Mouse (Mus musculus) testis, postnatal 10 days (tissue): ENCODE data around the gene Fam120a.

Source experiments
- DNase-seq: peaks from one replicate; pipeline ENCODE4 v3.0.0; 2021; ENCODE audit warnings: low spot score

Gene Fam120a

DNA sequence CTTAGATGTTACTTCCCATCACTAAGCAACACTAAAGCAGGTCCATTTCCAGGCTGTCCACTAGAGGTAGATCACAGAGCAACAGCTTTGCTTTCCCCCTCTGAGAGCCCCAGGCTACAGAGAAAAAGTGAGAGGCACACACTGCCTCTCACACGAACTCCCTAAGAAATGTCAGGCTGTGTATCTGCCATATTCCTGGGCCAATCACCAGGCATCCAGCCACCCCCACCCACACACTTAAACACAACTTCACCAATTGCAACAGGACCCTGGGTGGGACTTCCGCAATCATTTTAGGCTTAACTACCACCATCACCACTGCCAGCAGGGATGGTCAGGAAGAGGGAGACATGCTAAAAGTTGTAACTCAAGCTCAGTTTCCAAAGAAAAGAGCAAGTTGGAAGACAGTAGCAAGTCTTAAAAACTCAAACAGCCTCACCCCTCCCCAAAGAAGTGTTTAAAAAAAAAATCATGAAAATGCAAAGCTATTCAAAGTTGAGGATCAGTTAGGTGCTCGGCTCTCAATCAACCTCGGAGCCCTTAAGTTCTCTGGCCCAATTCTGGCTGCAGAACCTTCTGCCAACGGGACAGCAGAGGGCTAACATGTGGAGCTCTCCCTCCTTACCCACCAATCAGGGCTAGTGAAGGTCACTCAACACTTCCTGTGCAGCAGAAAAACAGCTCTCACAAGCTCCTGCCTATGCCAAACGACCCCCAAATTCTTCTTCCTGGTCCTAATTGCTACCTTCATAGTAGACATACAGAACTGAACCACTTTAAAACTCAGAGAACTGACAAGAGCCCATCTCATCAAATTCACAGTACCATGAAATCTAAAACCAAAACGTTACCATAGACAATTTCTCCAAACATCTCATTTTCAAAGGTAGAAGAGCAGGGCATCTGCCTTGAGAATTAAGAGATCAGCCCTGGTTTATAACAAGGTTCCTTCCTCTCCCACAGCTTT is 2.0 kb downstream of the Fam120a start:
- peak; percentile 71 for DNase-seq

DNA sequence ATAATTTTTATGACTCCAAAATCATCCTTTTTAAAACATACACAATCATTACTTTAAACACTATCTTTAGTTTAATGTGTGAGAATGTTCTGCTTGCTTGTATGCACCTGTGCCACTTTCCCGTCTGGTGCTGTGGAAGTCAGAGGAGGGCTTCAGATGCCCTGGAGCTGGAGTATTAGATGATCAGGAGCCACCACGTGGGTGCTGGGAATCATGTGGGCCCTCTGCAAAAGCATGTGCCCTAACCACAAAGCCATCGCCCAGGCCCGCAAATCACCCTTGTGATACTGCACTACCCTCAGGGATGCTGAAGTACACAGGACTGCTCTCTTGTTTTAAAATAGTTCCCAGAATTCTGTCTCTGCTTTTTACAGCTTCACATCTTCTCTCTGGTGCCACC is 3.0 kb downstream of the Fam120a start:
- no peak for DNase-seq

DNA sequence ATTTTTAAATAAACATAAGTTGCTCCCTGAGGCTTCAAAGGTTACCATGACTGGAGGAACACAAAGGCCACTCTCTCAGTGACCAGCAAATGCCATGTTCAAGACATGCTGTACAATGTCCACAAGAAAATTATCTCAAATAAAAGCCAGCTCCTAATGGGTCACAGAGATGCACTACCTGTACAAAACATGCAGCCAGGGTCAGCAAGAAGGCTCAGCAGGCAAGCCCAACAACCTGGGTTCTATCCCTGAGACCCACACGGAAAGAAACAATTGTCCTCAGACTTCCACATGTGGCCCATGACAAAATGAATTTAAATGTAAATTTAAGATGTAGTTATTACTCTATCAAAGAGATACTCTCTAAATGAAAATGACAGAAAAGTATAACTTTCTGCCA is 4.7 kb downstream of the Fam120a start:
- no peak for DNase-seq

DNA sequence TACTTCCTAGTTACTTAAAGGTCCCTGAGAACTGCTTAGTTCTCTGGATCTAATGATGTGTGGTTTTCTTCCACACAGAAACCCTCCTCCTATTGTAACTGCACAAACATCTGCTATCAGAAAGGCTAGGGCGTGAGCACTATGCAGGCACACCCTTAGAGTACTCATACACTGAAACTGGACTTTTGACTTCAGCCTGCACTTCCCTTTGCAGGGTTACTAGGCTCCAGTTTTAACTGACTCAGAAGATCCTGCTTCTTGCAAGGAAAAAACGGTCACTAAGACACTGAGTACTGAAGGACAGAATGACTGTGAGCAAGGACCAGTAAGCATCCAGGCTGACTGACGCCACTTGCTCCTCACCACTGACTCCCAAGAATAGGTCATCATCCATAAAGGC is 5.3 kb downstream of the Fam120a start:
- no peak for DNase-seq

DNA sequence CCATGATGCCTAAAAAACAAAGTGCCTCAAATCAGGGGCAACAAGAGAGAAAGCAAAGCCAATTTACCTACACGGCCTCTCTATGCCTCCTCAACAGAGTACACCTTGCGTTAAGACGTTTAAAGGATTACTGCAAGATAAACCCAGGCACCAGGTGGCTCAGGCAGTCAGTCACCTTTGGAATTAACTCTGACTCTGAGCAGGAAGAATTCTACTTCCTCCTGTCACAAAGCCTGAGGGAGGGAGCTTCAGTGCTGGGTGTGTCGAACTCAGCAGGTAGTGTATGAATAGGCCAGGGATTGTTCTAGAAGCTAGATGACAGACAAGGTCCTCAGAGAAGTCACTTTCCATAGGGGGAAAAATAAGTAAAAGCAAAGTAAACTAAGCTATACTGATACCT is 9.2 kb downstream of the Fam120a start:
- DNase-seq: no peak

DNA sequence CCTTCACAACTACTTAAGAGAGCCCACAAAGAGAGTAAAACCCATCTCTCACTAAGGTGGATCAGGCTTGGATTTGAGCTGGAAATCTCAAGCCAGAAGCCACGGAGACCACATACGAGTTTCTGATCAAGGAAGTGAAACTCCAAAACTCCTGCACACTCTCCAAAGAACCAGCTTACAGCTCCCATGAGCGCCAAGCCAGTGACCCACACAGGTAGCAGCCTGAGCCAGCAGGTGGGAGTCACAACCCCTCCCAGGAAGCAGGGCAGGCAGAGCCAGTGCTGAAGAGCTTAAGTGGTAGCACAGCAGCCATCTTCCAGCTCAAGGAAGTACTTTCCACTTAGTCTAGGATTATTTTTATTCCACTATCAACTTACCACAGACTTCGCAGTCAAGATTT is 13.0 kb downstream of the Fam120a start:
- no peak for DNase-seq

DNA sequence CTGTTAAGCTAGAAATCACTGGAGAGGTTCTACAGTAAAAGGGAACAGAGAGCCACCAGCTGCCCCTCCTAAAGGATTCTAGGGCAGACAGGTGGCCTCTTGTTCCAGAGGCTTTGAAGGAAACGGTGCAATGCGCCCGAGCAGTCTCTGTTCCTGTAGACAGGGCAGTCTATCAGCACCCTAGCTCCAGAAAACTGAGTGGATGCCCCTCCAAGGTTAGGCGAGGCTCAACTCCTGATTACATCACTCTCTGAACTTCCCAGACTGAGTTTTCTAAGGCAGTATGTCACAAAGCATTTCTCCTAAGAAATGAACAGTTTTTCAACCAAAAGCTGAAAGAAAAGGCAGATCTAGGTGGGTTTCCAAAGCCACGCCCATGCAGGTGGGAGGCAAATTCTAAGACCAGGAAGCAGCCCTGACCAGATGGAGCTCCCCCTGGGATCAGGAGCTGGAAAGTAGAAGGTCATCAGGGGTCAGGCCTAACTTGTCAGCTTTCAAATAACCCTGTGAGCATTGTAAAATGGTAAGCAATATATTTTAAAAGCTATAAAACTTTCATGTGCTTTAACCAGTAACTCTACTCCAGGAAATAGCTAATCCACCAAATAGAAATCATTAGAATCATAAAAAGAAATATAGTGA is 17.1 kb downstream of the Fam120a start:
- no peak for DNase-seq

DNA sequence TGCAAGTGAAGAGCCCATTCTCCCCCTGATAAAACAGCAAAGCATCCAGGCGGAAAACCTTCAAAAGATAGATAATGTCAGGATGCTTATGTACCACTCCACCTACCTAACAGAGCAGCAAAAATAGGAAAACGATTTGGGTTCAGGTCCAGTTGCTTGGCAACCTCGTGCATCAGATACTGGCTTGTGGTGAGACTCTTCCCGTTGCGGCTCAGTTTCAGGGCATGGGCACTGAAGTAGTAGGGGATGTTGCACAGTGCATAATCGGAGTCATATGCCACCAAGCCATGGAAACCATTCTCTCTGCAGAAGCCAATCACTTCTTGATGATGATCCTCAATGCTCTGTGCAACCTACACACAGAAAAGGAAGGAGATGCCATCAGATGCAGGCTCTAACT is 18.9 kb downstream of the Fam120a start:
- DNase-seq: no peak

DNA sequence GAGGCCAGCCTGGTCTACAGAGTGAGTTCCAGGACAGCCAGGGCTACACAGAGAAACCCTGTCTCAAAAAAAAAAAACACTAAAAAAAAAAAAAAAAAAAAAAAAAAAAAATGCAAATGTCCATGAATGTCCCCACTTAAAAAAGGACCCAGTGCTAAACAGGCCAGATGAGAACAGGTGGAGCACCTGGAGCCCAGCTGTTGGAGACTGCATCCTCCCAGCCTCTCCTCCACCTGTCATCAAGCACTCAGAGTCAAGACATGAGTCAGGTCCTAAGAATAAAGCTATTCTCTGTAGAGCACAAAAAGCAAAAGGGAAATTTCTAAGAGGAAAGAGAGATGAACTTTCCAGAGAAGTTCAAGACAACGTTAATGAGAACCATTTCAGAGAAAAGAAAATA is 23.2 kb downstream of the Fam120a start:
- DNase-seq: no peak

DNA sequence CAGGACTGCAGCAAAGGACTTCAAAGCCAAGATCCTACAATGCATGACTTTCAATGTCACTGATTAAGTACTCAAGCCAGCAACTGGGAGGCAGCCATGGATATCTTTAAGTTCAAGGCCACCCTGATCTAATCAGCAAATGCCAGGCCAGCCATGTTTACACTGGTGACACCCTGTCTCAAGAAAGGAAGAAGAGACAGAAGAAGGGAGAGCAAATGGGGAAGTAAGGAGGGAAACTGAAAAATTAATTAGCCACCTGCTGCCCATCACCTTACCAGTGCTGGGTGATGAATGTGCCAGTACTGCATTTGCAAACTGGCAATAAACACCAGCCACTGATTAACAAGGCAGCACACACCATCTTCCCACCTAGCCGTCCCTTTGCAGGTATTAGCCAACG is 25.3 kb downstream of the Fam120a start:
- no peak for DNase-seq

DNA sequence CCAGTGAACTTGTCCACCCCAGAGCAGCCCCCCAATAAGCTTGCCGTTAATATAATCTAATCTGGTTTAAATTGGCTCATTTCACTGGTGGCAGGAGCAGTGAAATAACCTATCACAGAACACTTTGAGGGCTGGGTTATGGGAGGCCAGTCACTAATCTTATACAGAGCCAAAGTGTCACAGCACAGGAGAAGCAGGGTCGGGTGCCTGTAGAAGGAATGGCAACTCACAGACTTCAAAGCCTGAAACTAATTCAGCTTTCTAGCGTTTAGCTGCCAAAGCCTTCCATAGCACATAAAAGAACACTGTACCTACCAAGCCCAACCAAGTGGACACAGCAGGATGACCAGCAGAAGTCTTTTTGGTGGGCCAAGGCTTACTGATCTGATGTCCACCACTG is 26.0 kb downstream of the Fam120a start:
- no peak for DNase-seq

DNA sequence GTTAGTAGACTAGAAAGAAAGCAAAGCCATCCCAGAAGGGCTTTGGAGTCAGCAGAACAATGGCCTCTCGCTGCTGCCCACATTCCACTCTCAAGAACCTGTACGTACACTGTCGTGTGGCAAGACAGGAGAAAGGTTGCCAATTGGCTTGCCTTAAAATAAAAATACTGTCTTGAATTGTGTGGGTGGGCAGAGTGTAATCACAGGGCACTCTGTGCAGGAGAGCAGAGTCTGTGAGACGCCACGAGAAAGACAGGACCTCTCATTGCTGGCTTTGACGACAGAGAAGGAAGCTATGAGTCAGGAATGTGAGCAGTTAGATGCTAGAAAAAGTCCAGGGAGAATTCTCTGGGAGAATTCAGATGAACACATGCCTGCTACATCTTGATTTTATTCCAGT is 33.2 kb downstream of the Fam120a start:
- no peak for DNase-seq

DNA sequence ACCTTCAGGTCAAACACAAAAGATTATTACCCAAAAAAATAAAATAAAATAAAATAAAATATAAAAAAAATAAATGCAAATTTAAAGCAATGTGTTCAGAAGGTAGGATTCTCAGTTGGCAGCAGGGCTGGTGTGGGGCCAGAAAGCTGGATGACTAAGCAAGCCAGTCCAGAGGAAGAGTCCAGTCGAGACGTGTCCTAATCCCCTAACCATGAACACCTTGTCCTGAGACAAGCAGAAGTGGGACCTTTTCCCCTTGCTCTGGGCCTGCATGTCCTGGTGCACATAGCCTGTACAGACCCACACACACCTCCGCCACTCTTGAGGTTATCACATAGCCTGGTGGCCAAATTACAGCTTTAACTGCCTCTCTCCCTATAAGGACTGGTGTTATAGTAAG is 35.1 kb downstream of the Fam120a start:
- DNase-seq: no peak

DNA sequence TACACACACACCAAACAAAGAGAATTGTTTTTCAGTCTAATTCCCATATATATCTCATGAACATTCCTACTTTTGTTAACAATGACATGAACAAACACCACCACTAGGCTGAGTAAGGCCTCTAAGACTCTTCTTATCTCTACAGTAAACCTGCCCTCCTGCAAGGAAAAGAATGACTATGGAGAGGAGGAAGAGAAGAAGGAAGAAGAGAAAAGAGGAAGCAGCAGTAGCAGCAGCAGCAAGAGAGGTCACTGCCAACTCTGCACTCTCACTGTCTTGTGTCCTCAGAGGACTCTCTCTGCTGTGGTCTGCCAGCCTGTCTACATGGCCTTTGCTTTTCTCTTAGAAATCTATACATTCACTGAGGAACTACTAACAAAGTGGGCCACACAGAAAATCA is 36.1 kb downstream of the Fam120a start:
- no peak for DNase-seq

DNA sequence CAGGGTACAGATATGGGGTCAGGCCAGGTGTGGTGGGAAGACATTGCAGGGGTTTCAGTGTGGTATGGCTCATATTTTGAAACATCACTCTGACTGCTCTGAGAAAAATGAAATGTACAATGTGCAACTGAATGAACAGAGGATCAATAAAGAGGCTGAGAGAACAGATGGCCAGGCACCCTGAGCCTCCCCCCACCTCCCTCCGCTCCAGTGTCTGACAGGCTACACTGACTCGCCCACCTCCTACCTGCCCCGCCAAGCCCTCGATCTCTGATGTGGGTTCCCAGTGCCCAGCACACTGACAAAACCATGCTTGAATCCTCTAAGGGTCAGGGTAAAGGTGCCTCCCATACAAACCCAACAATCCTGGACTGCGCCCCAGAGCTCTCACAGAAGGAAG is 36.6 kb downstream of the Fam120a start:
- no peak for DNase-seq

DNA sequence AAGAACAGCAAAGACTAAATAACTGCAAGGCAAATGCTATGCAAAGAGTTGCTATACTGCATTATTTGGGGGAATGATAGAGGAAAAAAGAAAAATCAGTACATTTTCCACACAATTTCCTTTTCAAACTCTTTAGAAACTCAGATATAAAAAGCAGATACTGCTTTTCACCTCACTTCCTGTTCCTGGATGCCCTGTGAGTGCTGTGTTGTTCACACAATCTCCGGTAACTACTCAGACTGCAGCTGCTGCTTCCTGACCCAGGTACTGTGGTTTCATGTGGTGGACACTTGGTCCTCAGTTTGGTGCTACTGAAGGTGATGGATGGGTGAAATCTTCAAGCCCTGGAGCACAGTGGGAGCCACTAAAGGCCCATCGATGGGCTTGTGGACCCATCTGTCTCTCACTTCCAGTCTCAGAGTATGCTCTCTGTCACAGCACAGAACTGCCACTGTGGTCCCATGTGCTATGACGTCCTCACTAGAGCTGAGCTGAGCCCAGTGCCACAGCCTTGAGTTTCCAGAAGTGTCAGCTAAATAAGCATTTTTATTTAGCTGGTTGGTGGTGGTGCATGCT is 38.2 kb downstream of the Fam120a start:
- no peak for DNase-seq

DNA sequence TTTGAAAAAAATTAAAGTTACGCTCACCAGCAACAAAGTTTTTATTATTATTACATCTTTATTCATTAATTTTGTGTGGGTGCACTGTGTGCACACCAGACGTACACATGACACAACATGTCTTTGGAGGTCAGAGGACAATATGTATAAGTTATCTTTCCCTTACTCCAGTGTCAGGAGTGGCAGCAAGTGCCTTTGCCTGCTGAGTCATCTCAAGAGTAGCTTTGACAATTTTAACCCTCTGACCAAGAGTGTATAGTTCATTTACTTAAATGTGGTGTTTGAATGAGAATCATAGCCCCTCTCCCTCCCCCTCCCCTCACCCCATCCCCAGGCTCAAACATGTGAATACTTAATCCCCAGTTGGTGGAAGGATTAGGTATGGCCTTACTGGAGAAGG is 40.2 kb downstream of the Fam120a start:
- DNase-seq: no peak

DNA sequence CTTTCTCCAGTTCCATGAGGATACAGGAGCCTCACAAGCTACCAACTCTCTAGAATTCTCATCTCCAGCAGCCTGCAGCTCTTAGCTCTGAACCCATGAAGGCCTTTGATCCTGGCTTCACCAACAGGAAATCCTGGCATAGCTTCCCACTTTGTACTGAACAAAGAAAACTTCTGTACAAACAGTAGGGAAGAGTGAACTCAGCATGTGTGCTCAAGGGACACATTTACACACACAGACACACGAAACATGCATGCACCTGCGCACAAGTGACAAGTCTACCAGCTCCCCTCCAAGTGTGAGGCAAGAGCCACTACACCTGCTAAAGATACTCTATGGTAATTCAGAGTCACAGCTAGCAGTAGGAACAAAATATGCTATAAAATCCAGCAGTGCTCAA is 45.1 kb downstream of the Fam120a start:
- DNase-seq: no peak

DNA sequence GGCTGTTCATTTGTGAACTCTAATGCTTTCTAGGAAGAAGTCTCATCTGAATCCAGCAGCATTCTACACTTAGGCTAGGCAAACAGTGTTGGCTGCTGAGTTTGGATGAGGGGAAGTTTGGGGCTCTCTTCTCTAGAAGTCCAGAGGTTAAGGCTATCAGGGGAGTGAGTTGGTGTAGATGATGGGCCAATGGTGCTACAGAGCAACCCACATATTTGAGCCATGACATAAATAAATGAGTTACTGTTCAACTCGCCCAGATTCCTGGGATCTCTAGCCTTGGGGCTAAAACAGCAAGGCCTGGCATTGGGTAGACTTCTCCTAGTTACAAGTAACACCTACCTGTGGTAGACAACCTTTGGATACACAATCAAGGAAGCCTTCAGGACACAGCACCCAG is 46.6 kb downstream of the Fam120a start:
- DNase-seq: no peak

DNA sequence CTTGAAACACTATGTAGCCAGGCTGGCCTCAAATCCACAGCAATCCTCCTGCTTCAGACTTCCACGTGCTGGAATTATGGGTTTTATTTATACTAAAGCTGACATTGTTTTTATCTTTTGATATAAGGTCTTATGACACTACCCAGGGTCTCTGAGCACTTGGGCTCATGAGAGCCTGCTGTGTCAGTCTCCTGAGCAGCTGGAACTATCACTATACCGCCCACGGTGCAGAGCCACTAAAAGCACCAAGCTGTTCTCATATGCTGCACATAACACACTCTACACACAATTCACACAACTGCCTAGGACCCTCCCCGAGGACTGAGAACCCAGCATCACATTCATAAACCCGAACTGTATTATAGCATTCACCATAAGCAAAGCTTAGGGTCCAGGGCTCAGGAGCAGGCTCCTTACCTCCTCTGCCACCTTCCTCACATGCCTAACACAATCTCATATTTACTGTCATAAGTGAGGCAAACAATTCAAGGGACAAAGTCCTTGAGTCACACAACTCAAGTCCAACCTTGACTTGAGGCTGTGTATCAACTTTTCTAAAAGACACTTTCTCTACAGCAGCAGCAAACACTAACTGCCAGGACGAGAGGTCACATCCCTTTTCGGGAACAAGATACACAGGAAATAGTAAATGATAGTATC is 47.9 kb downstream of the Fam120a start:
- DNase-seq: no peak

DNA sequence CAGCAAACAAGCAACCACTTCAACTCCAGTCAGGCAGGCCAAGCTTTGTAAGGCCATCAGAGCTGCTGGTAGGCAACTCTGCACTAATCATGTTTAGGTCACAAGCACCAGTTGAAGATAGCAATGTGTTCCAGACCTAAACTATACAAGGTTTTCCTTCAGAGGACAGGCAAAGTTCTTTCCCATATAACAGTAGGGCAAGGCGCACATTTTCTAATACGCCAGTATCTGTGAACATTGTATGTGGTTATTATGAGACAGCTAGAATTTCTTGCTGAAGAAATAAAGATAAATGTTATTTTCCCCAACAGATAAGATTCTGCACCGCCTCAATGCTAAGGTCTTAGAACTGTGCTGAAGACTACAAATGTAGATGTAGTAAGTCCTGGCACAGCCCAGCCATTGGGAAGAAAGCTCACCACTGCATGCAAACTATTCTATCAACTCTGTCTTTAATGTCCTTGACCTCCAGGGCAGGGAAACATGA is 50.7 kb downstream of the Fam120a start:
- DNase-seq: no peak

DNA sequence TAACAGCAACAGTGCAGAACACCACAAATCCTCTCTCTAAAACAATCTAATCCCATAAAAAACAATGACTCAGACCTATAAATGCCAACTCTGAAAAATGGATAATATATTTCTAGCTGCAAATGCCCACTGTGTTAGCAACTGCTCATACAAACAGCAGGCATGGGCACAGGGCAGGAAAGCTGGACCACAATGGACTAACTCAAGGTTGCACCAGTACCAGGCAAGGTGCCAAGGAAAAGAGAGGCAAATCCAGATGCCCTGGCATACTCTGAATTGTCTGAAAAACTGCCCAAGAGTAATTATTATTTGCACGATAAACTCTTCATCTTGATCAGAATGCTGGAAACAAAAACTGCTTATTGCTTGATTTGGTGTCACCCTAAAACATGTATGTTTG is 54.1 kb downstream of the Fam120a start:
- DNase-seq: peak; percentile 60

DNA sequence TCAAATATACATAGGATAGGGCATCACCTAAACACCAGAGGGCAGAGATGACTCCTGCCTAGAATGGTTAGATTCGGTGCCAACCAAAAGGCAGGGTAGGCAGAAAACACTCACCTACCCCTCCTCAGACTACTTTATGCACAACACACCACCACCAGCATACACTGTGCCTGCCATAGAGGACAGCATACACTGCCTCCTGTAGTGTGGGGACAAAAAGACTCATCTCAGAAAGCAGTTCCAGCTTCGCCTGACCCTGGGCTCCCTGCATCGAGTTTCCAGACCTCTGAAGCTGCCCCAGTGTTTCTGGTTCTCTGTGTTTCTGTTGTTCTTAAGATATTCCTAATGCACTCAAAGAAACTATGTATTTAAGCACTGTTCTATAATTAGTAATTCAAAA is 54.7 kb downstream of the Fam120a start:
- DNase-seq: no peak
